Mouse (Mus musculus) heart, embryonic 13.5 days (tissue): Measurements from ENCODE around the gene Sh3d21. TPM values are rescaled to one million over a fixed set of nuclear protein-coding genes. Genes with fewer than 3 reads are reported as not detected.

ENCODE experiments used
- ATAC-seq: fragments of 200-750 bp; cut with Nextera tagmentation; 2 replicates; pipeline ENCODE4 v1.8.0; 2017; ENCODE audit warnings: moderate TSS enrichment; ENCODE audit not compliant: insufficient number of reproducible peaks, low FRiP score, low TSS enrichment; ENCODE audit errors: extremely low read depth
- H3K27ac ChIP-seq: fragments of 300-500 bp; sonication (generic); replicated peaks from 2 replicates; pipeline ENCODE4 v1.5.1; 2015; ENCODE audit warnings: moderate library complexity, mild to moderate bottlenecking, inconsistent platforms
- H3K27me3 ChIP-seq: fragments of 300-500 bp; sonication (generic); replicated peaks from 2 replicates; pipeline ENCODE4 v1.6.1; 2015; ENCODE audit warnings: mild to moderate bottlenecking, inconsistent platforms
- H3K36me3 ChIP-seq: fragments of 300-500 bp; sonication (generic); 2 replicates; pipeline ENCODE4 v1.6.1; 2015; ENCODE audit warnings: mild to moderate bottlenecking, inconsistent platforms
- H3K4me1 ChIP-seq: fragments of 300-500 bp; sonication (generic); 2 replicates; pipeline ENCODE4 v1.6.1; 2015; ENCODE audit warnings: inconsistent platforms
- H3K4me2 ChIP-seq: fragments of 300-500 bp; sonication (generic); 2 replicates; pipeline ENCODE4 v1.6.1; 2015; ENCODE audit warnings: inconsistent platforms, mild to moderate bottlenecking, moderate library complexity
- H3K4me3 ChIP-seq: fragments of 300-500 bp; sonication (generic); 2 replicates; pipeline ENCODE4 v1.5.1; 2015; ENCODE audit warnings: moderate library complexity, mild to moderate bottlenecking, inconsistent platforms
- H3K9ac ChIP-seq: fragments of 300-500 bp; sonication (generic); 2 replicates; pipeline ENCODE4 v1.6.1; 2015; ENCODE audit warnings: inconsistent platforms, mild to moderate bottlenecking, moderate library complexity
- H3K9me3 ChIP-seq: fragments of 300-500 bp; sonication (generic); 2 replicates; pipeline ENCODE4 v1.6.1; 2016; ENCODE audit warnings: inconsistent platforms
- WGBS: fragments of 180-500 bp; shearing (Covaris S2); methylation state at CpG from one replicate; pipeline ENCODE4 v1.1.7; 2015; ENCODE audit warnings: mixed read lengths; 5-methylcytosine and 5-hydroxymethylcytosine counted together
- polyA plus RNA-seq: library from polyadenylated mRNA; unstranded; fragments of >200 nt; fragmentation: Nextera tagmentation; extraction: Ambion mirVana; gene quantifications from 2 replicates; pipeline ENCODE4 v1.2.1, GENCODE M21; 2015

Gene Sh3d21
- polyA plus RNA-seq, 1 experiment from 2014 or later: 2.8 TPM

- peaks cover 48% of the 10 kb centered on the region for H3K36me3 ChIP-seq
- no peak overlapping the region for H3K4me2 ChIP-seq
- peak overlapping the region; percentile 58 for H3K27ac ChIP-seq
- H3K9ac ChIP-seq: no peak overlapping the region; the same call in 1 of the 2 replicates
- 46% methylated on average over 5 of the region's 5 CpGs for WGBS
- peaks cover 13% of the 10 kb centered on the region for H3K4me1 ChIP-seq
- no peak for ATAC-seq
- no peak overlapping the region for H3K4me3 ChIP-seq
- H3K27me3 ChIP-seq: no peaks in the 10 kb centered on the region
- H3K9me3 ChIP-seq: no peaks in the 10 kb centered on the region
Measured at GRCm38 (mm10) chr4:126141021-126141420, 22.3 kb downstream of the Sh3d21 start.

GRCm38 (mm10) chr4:126137773-126138172, 25.5 kb downstream of the Sh3d21 start:
- Histone ChIP-seq H3K27me3 (no peaks in the 10 kb centered on the region), H3K9me3 (no peaks in the 10 kb centered on the region), H3K27ac (no peak overlapping the region), H3K36me3 (peaks cover 75% of the 10 kb centered on the region), H3K4me1 (peaks cover 21% of the 10 kb centered on the region), H3K4me3 (no peak overlapping the region), H3K4me2 (no peak overlapping the region), H3K9ac (no peak overlapping the region)
- ATAC-seq: no peak
- 74% methylated on average over 4 of the region's 4 CpGs for WGBS

- no peak overlapping the region for H3K9ac ChIP-seq
- peaks cover 83% of the 10 kb centered on the region for H3K36me3 ChIP-seq
- no peak for ATAC-seq
- no peaks in the 10 kb centered on the region for H3K9me3 ChIP-seq
- H3K4me1 ChIP-seq: peaks cover 39% of the 10 kb centered on the region
- WGBS: 81% methylated on average over 4 of the region's 4 CpGs
- H3K27ac ChIP-seq: no peak overlapping the region
- no peak overlapping the region for H3K4me2 ChIP-seq
- no peak overlapping the region for H3K4me3 ChIP-seq
- H3K27me3 ChIP-seq: no peaks in the 10 kb centered on the region
Measured at GRCm38 (mm10) chr4:126134639-126135038, 28.7 kb downstream of the Sh3d21 start.

GRCm38 (mm10) chr4:126134236-126134635, 29.1 kb downstream of the Sh3d21 start:
- no peak overlapping the region for H3K27ac ChIP-seq
- ATAC-seq: no peak
- no peak overlapping the region for H3K4me3 ChIP-seq
- WGBS: 89% methylated on average over 4 of the region's 4 CpGs
- no peaks in the 10 kb centered on the region for H3K27me3 ChIP-seq
- H3K36me3 ChIP-seq: peaks cover 83% of the 10 kb centered on the region
- no peaks in the 10 kb centered on the region for H3K9me3 ChIP-seq
- H3K9ac ChIP-seq: no peak overlapping the region
- peaks cover 43% of the 10 kb centered on the region for H3K4me1 ChIP-seq
- H3K4me2 ChIP-seq: no peak overlapping the region

- Histone ChIP-seq H3K9me3 (no peaks in the 10 kb centered on the region), H3K27me3 (no peaks in the 10 kb centered on the region), H3K4me1 (peaks cover 44% of the 10 kb centered on the region), H3K9ac (0 out of 2 replicates have a peak overlapping the region, but pooled peaks have one; percentile 10), H3K36me3 (peaks cover 83% of the 10 kb centered on the region), H3K27ac (peak overlapping the region; percentile 17), H3K4me3 (no peak overlapping the region), H3K4me2 (no peak overlapping the region)
- ATAC-seq: no peak
- WGBS: 76% methylated on average over 6 of the region's 6 CpGs
Measured at GRCm38 (mm10) chr4:126132636-126133264, 30.5 kb downstream of the Sh3d21 start.

GRCm38 (mm10) chr4:126131290-126132121, 31.8 kb downstream of the Sh3d21 start:
- Histone ChIP-seq H3K9ac (peak overlapping the region; percentile 21; the same call in 1 of the 2 replicates), H3K27ac (peak overlapping the region; percentile 78), H3K4me3 (no peak overlapping the region), H3K4me2 (no peak overlapping the region), H3K36me3 (peaks cover 82% of the 10 kb centered on the region), H3K27me3 (no peaks in the 10 kb centered on the region), H3K9me3 (no peaks in the 10 kb centered on the region), H3K4me1 (peaks cover 44% of the 10 kb centered on the region)
- WGBS: 53% methylated on average over 10 of the region's 10 CpGs
- ATAC-seq: no peak

- H3K9me3 ChIP-seq: no peaks in the 10 kb centered on the region
- no peak overlapping the region for H3K4me3 ChIP-seq
- H3K9ac ChIP-seq: no peak overlapping the region
- H3K4me1 ChIP-seq: peaks cover 44% of the 10 kb centered on the region
- H3K27me3 ChIP-seq: no peaks in the 10 kb centered on the region
- peak overlapping the region; percentile 78 for H3K27ac ChIP-seq
- peaks cover 82% of the 10 kb centered on the region for H3K36me3 ChIP-seq
- peak overlapping the region; percentile 24 for H3K4me2 ChIP-seq
- WGBS: 57% methylated on average over 11 of the region's 11 CpGs
- ATAC-seq: peak; percentile 35; the same call in 1 of the 2 replicates
Measured at GRCm38 (mm10) chr4:126130502-126130901, 32.8 kb downstream of the Sh3d21 start.

GRCm38 (mm10) chr4:126123309-126124040, 39.8 kb downstream of the Sh3d21 start:
- 63% methylated on average over 10 of the region's 10 CpGs for WGBS
- Histone ChIP-seq H3K27me3 (no peaks in the 10 kb centered on the region), H3K4me3 (no peak overlapping the region), H3K9ac (no peak overlapping the region), H3K4me2 (no peak overlapping the region), H3K27ac (no peak overlapping the region), H3K36me3 (peaks cover 77% of the 10 kb centered on the region), H3K4me1 (peaks cover 8% of the 10 kb centered on the region), H3K9me3 (peaks cover 10% of the 10 kb centered on the region)
- no peak for ATAC-seq

- 93% methylated on average over 2 of the region's 2 CpGs for WGBS
- Histone ChIP-seq H3K4me1 (peaks cover 18% of the 10 kb centered on the region), H3K4me3 (no peak overlapping the region), H3K9me3 (peaks cover 10% of the 10 kb centered on the region), H3K27me3 (no peaks in the 10 kb centered on the region), H3K36me3 (peaks cover 54% of the 10 kb centered on the region), H3K9ac (no peak overlapping the region), H3K4me2 (no peak overlapping the region), H3K27ac (no peak overlapping the region)
- no peak for ATAC-seq
Measured at GRCm38 (mm10) chr4:126120506-126120905, 42.8 kb downstream of the Sh3d21 start.

- Histone ChIP-seq H3K4me2 (no peak overlapping the region), H3K4me3 (no peak overlapping the region), H3K9ac (no peak overlapping the region), H3K27ac (no peak overlapping the region), H3K4me1 (peaks cover 20% of the 10 kb centered on the region), H3K27me3 (no peaks in the 10 kb centered on the region), H3K9me3 (peaks cover 10% of the 10 kb centered on the region), H3K36me3 (peaks cover 50% of the 10 kb centered on the region)
- no peak for ATAC-seq
- WGBS: 88% methylated on average over 5 of the region's 5 CpGs
Measured at GRCm38 (mm10) chr4:126120052-126120451, 43.2 kb downstream of the Sh3d21 start.

GRCm38 (mm10) chr4:126119051-126119450, 44.2 kb downstream of the Sh3d21 start:
- H3K4me2 ChIP-seq: no peak overlapping the region
- peaks cover 10% of the 10 kb centered on the region for H3K9me3 ChIP-seq
- whole genome bisulfite sequencing: 73% methylated on average over 1 of the region's 1 CpGs
- H3K27me3 ChIP-seq: no peaks in the 10 kb centered on the region
- no peak overlapping the region for H3K27ac ChIP-seq
- no peak for ATAC-seq
- H3K36me3 ChIP-seq: peaks cover 41% of the 10 kb centered on the region
- H3K4me3 ChIP-seq: no peak overlapping the region
- no peak overlapping the region for H3K9ac ChIP-seq
- peaks cover 20% of the 10 kb centered on the region for H3K4me1 ChIP-seq
